Mouse (Mus musculus) midbrain, embryonic 13.5 days (tissue): ENCODE data around the gene Tdrd12. TPM values are rescaled to one million over a fixed set of nuclear protein-coding genes. Genes with fewer than 3 reads are reported as not detected.

ENCODE experiments used
- ATAC-seq: fragments of 200-750 bp; cut with Nextera tagmentation; 2 replicates; pipeline ENCODE4 v1.8.0; 2017; ENCODE audit warnings: mild to moderate bottlenecking, moderate TSS enrichment, moderate library complexity
- H3K27ac ChIP-seq: fragments of 300-500 bp; sonication (generic); 2 replicates; pipeline ENCODE4 v1.5.1; 2015; ENCODE audit warnings: inconsistent platforms, mild to moderate bottlenecking, moderate library complexity
- H3K27me3 ChIP-seq: fragments of 300-500 bp; sonication (generic); 2 replicates; pipeline ENCODE4 v1.6.1; 2015; ENCODE audit warnings: mild to moderate bottlenecking, inconsistent platforms
- H3K36me3 ChIP-seq: fragments of 300-500 bp; sonication (generic); 2 replicates; pipeline ENCODE4 v1.6.1; 2015; ENCODE audit warnings: mild to moderate bottlenecking, inconsistent platforms
- H3K4me1 ChIP-seq: fragments of 300-500 bp; sonication (generic); replicated peaks from 2 replicates; pipeline ENCODE4 v1.6.1; 2015; ENCODE audit warnings: inconsistent platforms
- H3K4me2 ChIP-seq: fragments of 300-500 bp; sonication (generic); replicated peaks from 2 replicates; pipeline ENCODE4 v1.6.1; 2015; ENCODE audit warnings: moderate library complexity, mild to moderate bottlenecking, inconsistent platforms
- H3K4me3 ChIP-seq: fragments of 300-500 bp; sonication (generic); replicated peaks from 2 replicates; pipeline ENCODE4 v1.5.1; 2015; ENCODE audit warnings: mild to moderate bottlenecking, inconsistent platforms
- H3K9ac ChIP-seq: fragments of 300-500 bp; sonication (generic); replicated peaks from 2 replicates; pipeline ENCODE4 v1.6.1; 2015; ENCODE audit warnings: mild to moderate bottlenecking, inconsistent platforms
- H3K9me3 ChIP-seq: fragments of 300-500 bp; sonication (generic); 2 replicates; pipeline ENCODE4 v1.6.1; 2016; ENCODE audit warnings: mild to moderate bottlenecking, inconsistent platforms
- WGBS: fragments of 180-500 bp; shearing (Covaris S2); methylation state at CpG from one replicate; pipeline ENCODE4 v1.1.7; 2015; 5-methylcytosine and 5-hydroxymethylcytosine counted together
- polyA plus RNA-seq: library from polyadenylated mRNA; unstranded; fragments of >200 nt; fragmentation: Nextera tagmentation; extraction: Ambion mirVana; gene quantifications from 2 replicates; pipeline ENCODE4 v1.2.1, GENCODE M21; 2015

Tdrd12 gene
- polyA plus RNA-seq, 1 experiment from 2014 or later, result 0.34 TPM

DNA sequence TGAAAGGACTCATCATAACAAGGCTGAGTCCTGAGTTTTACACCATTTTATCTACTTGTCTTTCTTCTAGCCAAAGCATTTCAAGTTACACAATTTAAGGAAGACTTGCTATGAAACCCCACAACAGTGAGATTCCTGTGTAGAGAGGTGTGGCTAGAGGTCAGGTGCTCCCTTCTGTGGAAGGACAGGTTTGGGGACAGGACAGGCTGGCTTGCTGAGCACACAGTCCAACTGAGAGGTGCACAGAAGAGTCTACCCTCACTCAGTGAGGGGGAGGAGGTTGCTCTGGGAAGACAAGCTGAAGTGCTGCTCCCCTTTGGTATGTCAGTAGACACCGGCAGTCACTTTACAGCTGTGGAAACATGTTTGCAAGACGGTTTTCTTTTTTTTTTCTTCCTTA is 61.1 kb downstream of the Tdrd12 start:
- 84% methylated on average over 2 of the region's 2 CpGs for WGBS
- Histone ChIP-seq H3K27ac (no peak overlapping the region), H3K4me2 (no peak overlapping the region), H3K9me3 (no peaks in the 10 kb centered on the region), H3K4me3 (no peak overlapping the region), H3K36me3 (no peaks in the 10 kb centered on the region), H3K27me3 (no peaks in the 10 kb centered on the region), H3K4me1 (no peaks in the 10 kb centered on the region), H3K9ac (no peak overlapping the region)
- ATAC-seq, result no peak

DNA sequence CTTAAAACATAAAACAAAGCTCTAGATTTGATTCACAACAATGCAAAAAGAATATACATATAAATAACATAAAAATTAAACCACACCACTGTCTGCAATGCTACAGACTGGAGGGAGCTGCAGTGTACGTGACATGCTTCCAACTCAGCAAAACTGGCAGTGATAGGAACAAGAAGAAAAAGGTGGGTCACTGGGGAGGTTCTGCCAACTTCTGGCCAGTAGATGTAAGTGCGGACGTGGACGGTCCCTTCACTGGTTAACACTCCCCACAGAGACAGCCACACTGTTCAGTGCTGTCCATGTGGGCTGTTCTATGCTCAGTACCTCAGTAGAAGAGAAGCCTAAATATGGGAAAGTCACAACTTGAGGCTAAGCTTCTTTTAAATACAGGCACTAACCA is 66.8 kb downstream of the Tdrd12 start:
- H3K4me1 ChIP-seq, result no peaks in the 10 kb centered on the region
- no peaks in the 10 kb centered on the region for H3K9me3 ChIP-seq
- H3K4me3 ChIP-seq, result no peak overlapping the region
- WGBS, result 53% methylated on average over 4 of the region's 4 CpGs
- ATAC-seq, result no peak
- H3K9ac ChIP-seq, result no peak overlapping the region
- no peaks in the 10 kb centered on the region for H3K36me3 ChIP-seq
- H3K27ac ChIP-seq, result no peak overlapping the region
- H3K27me3 ChIP-seq, result no peaks in the 10 kb centered on the region
- no peak overlapping the region for H3K4me2 ChIP-seq

DNA sequence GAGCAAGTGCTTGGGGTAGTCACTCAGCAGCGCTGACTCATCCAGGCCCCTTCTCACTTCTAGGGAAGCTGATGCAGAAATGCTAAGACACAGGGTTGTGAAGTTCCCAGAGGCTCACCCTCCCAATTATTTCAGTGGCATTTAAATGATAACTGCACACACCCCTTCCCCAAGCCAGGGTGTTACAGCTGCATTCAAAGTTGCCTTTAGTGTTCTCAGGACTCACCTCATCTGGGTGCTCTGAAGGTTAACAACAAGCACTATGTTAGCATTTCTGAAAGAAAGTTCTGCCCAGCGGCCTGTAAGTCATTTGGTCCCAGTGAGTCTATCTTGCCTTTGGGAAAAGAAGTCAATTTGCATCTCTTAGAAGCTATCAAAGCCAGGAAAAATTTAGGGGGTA is 69.7 kb downstream of the Tdrd12 start:
- 74% methylated on average over 2 of the region's 2 CpGs for WGBS
- no peak for ATAC-seq

DNA sequence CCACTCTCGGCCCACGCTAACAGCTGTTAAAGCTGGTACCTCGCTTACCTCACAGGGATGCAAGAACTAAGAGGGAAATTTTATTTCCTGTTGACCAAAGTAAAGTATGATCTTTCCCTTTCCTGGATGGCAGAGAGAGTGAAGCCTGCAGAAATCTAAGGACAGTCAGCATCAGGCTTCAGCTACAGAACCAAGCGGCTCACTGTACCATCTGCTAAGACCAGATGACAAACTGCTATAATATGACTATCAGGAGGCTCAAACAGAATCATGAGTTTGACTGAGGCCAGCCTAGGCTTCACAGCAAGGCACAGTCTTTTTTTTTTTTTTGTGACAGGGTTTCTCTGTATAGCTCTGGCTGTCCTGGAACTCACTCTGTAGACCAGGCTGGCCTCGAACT is 72.5 kb downstream of the Tdrd12 start:
- Histone ChIP-seq H3K4me3 (no peak overlapping the region), H3K4me2 (no peak overlapping the region), H3K9ac (no peak overlapping the region), H3K27ac (no peak overlapping the region), H3K9me3 (no peaks in the 10 kb centered on the region), H3K36me3 (no peaks in the 10 kb centered on the region), H3K4me1 (no peaks in the 10 kb centered on the region), H3K27me3 (no peaks in the 10 kb centered on the region)
- 98% methylated on average over 5 of the region's 5 CpGs for WGBS
- ATAC-seq, result no peak

More for the DNA sequence above, 69.7 kb downstream of the Tdrd12 start:
- no peak overlapping the region for H3K9ac ChIP-seq
- H3K4me2 ChIP-seq, result no peak overlapping the region
- H3K4me1 ChIP-seq, result no peaks in the 10 kb centered on the region
- H3K27me3 ChIP-seq, result no peaks in the 10 kb centered on the region
- H3K27ac ChIP-seq, result no peak overlapping the region
- H3K4me3 ChIP-seq, result no peak overlapping the region
- H3K36me3 ChIP-seq, result no peaks in the 10 kb centered on the region
- H3K9me3 ChIP-seq, result no peaks in the 10 kb centered on the region

DNA sequence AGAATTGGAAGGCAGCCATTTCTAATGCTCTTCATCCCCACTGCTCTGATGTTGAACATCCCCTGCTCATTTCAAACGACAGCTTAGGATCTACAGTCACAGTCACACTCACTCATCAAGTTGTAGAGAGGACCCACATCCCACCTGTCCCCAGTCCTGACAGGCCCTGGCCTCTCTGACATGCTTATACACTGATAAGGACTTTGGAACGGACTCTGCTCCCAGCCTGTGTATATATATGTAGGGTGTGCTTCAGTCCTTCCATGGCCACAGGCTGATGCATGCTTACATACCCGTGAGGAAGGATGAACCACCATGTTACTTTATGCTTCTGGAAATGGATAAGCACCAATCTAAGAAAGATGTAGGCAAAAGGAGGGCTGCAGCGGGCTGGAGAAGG is 76.6 kb downstream of the Tdrd12 start:
- H3K4me2 ChIP-seq, result no peak overlapping the region
- no peak overlapping the region for H3K9ac ChIP-seq
- no peak overlapping the region for H3K27ac ChIP-seq
- no peaks in the 10 kb centered on the region for H3K27me3 ChIP-seq
- no peaks in the 10 kb centered on the region for H3K36me3 ChIP-seq
- H3K9me3 ChIP-seq, result no peaks in the 10 kb centered on the region
- no peak for ATAC-seq
- no peaks in the 10 kb centered on the region for H3K4me1 ChIP-seq
- H3K4me3 ChIP-seq, result no peak overlapping the region
- WGBS, result 83% methylated on average over 4 of the region's 4 CpGs

DNA sequence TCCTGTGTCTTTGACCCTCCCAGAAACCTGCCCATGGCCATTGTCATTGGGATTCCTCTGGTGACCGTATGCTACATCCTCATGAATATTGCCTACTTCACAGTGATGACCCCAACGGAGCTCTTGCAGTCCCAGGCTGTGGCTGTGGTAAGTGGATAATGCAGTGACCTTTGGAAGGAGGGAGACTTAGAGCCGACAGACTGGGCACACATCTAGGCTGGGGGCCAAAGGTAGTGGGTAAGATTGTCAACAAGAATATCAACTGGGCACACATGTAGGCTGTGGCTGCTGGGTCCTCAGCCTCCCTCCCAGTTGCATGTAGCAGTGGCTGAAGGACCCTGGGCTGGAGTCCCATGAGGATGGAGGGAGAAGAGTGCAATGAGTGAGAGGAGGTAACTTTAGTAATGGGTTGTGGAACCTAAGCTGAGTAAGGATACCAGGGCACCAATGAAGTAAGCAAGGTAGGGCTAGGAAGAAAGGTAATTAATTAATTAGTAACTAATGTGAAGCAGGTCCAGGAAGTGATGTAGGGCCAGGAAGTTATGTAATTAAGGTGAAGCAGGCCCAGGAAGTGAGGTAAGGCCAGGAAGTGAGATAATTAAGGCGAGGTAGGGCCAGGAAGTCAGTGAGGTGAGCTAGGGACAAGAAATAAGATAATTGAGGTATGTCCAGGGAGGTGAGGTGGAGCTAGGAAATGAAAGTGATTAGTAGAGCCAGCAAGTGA is 81.3 kb downstream of the Tdrd12 start:
- 82% methylated on average over 4 of the region's 4 CpGs for WGBS

DNA sequence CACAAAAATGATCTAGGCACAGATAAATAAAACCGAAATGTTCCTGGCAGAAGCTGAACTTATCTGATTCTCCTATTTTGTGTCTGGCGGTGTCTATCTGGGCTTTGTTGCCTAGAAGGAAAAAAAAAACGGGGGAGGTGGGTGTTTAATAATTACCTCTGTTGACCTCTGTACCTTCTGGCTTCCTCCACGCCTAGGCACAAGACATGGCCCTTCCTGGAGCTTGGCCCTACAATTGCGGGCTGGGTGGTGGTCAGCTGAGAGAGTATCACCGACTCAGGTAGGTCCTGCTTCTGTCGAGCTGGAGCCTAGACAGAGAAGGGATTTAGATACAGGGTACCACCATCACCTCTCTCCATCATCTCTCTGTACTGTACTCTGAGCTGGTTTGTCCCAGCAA is 88.7 kb downstream of the Tdrd12 start:
- 87% methylated on average over 7 of the region's 7 CpGs for WGBS
- H3K9me3 ChIP-seq, result no peaks in the 10 kb centered on the region
- no peak for ATAC-seq
- H3K27ac ChIP-seq, result no peak overlapping the region
- no peak overlapping the region for H3K9ac ChIP-seq
- H3K4me2 ChIP-seq, result no peak overlapping the region
- no peak overlapping the region for H3K4me3 ChIP-seq
- no peaks in the 10 kb centered on the region for H3K36me3 ChIP-seq
- H3K4me1 ChIP-seq, result no peaks in the 10 kb centered on the region
- H3K27me3 ChIP-seq, result no peaks in the 10 kb centered on the region

More for the DNA sequence above, 81.3 kb downstream of the Tdrd12 start:
- no peak overlapping the region for H3K4me3 ChIP-seq
- no peaks in the 10 kb centered on the region for H3K27me3 ChIP-seq
- no peaks in the 10 kb centered on the region for H3K9me3 ChIP-seq
- ATAC-seq, result no peak
- H3K4me1 ChIP-seq, result no peaks in the 10 kb centered on the region
- no peak overlapping the region for H3K4me2 ChIP-seq
- no peak overlapping the region for H3K9ac ChIP-seq
- H3K36me3 ChIP-seq, result no peaks in the 10 kb centered on the region
- no peak overlapping the region for H3K27ac ChIP-seq

DNA sequence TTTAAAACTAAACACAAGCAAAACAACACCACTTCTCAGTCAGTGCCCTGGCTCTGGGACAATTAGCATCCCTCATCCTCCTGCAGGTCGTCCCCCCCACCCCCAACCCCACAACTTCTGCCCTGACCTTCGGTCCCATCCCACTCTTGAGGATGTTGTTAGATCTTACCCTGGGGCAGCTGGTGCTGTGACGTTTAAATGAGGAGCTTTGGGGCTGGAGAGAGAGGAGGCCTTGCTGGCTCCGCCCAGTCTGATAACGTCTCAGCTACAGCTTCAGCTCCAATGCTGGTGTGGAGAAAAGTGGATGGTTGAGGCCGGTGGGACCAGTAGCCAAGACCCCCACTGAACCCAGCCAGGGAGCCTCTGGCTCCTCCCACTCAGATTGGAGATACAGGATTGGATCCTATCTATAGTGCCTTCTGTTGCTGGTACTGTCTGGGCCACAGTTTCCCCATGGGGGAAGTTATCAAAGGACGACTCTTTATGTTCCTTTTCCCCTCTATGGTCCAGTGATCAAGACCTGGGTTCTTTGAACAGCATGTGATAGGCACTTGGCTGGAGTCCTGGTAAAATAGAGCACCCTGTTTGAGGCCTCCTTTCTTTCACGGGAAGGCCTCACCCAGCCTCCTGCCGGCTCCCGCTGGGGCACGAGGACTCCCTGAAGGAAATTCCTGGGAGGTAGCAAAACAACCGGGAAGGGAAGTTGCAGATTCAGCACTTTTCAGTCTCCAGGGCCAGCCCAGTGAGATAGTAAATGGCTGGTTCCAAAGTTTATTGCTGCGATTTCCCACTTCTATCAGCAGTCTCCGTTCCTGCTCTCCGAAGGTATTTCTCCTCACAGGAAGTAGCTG is 89.3 kb downstream of the Tdrd12 start, which contains the start of gene Slc7a9:
TSS of gene Slc7a9 (plus strand) at position 801 of the 851 bp plus-strand sequence.
- Histone ChIP-seq H3K27ac (no peak within 1 kb of the TSS), H3K36me3 (no peaks in the 10 kb centered on the region), H3K4me1 (no peaks in the 10 kb centered on the region), H3K27me3 (no peaks in the 10 kb centered on the region), H3K4me3 (no peak within 1 kb of the TSS), H3K4me2 (no peak within 1 kb of the TSS), H3K9ac (no peak within 1 kb of the TSS), H3K9me3 (no peaks in the 10 kb centered on the region)
- ATAC-seq, result no peak
- WGBS, result 30% methylated on average over 15 of the region's 15 CpGs

DNA sequence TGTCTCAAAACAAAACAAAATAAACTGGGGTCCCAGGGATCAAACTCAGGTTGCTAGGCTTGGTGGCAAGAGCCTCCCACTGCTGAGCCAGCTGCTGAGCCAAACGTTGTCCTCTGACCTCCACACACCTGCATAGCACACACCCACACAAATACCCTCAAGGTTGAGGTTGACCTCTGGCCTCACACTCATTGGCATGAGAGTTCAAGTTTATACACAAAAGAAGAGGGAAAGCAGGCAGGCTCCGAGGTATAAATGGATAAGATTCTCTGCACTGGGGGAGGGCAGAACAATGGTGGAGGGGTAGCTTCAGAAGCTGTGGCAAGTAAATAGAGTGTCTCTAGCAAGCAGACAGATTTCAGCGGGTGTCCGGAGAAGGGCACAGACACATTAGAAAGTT is 90.0 kb downstream of the Tdrd12 start:
- Histone ChIP-seq H3K4me3 (no peak overlapping the region), H3K9me3 (no peaks in the 10 kb centered on the region), H3K4me2 (no peak overlapping the region), H3K9ac (no peak overlapping the region), H3K4me1 (no peaks in the 10 kb centered on the region), H3K27me3 (no peaks in the 10 kb centered on the region), H3K27ac (no peak overlapping the region), H3K36me3 (no peaks in the 10 kb centered on the region)
- 35% methylated on average over 4 of the region's 4 CpGs for WGBS
- no peak for ATAC-seq

DNA sequence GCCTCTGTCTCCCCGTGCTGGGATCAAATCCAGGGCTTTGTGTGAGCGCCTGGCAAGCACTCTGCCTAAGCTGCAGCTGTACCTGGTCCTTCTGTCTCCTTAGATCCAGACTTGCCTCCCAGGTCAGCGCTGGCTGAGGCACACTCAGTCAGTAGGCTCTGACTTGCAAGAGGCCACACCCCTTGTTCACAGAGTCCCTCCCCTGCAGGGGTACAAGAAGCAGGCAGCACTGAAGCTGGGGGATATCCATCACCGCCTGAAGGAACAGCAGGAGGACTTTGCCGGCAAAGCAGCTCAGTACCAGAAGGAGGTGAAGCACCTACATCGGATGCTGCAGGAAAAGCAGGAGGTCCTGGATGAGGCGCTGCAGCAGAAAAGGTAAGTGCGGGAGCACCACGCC is 102.3 kb downstream of the Tdrd12 start:
- Histone ChIP-seq H3K4me1 (0 out of 2 replicates have a peak, but pooled peaks cover 3% of the 10 kb centered on the region), H3K4me3 (no peak overlapping the region), H3K36me3 (peaks cover 82% of the 10 kb centered on the region), H3K27me3 (no peaks in the 10 kb centered on the region), H3K9ac (no peak overlapping the region), H3K9me3 (no peaks in the 10 kb centered on the region), H3K27ac (no peak overlapping the region), H3K4me2 (no peak overlapping the region)
- ATAC-seq, result no peak
- 79% methylated on average over 9 of the region's 9 CpGs for WGBS

DNA sequence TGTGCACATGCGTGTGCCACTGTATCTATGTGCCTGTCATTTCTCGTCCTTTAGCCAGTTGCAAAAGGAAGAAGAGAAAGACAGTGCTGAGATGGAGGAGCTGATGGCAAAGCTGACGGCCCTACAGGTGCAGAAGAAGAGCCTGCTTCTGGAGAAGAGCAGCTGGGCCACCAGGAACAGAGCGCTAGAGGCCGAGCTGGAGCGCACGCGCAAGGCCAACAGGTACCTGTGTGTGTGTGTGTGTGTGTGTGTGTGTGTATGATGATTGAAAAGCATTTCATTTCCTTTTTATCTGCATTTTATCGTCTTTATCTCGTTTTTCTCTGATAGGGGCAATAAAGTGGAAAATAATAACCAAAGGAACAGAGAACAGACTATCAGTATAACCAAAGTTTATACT is 109.4 kb downstream of the Tdrd12 start:
- H3K36me3 ChIP-seq, result peaks cover 76% of the 10 kb centered on the region
- H3K4me3 ChIP-seq, result no peak overlapping the region
- WGBS, result 93% methylated on average over 10 of the region's 10 CpGs
- no peak overlapping the region for H3K27ac ChIP-seq
- H3K4me1 ChIP-seq, result no peaks in the 10 kb centered on the region
- no peaks in the 10 kb centered on the region for H3K27me3 ChIP-seq
- no peak for ATAC-seq
- no peaks in the 10 kb centered on the region for H3K9me3 ChIP-seq
- no peak overlapping the region for H3K4me2 ChIP-seq
- no peak overlapping the region for H3K9ac ChIP-seq

DNA sequence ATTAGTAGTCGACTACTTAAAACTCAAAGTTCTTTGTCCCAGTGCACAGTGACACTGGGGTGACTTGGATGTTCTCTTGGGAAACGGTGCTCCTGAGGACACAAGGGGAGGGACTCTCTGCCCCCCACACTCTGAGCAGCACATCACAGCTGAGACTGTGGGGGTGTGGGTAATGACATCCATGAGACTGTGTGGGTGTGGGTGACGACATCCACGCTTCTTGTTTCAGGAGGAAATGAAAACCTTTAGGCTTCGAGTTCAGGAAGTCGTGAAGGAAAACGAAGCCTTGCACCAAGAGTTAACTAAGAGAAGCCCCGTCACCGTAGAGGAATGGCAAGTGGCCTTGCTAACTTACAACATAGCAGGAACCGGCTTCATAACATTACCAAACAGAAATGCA is 114.5 kb downstream of the Tdrd12 start:
- H3K9ac ChIP-seq, result no peak overlapping the region
- WGBS, result 94% methylated on average over 10 of the region's 10 CpGs
- H3K36me3 ChIP-seq, result peaks cover 78% of the 10 kb centered on the region
- H3K4me1 ChIP-seq, result no peaks in the 10 kb centered on the region
- H3K27me3 ChIP-seq, result no peaks in the 10 kb centered on the region
- no peak overlapping the region for H3K4me3 ChIP-seq
- no peaks in the 10 kb centered on the region for H3K9me3 ChIP-seq
- no peak overlapping the region for H3K4me2 ChIP-seq
- ATAC-seq, result no peak
- no peak overlapping the region for H3K27ac ChIP-seq
